Mouse (Mus musculus): ENCODE data around the gene Olfr24. TPM values are rescaled to one million over a fixed set of nuclear protein-coding genes. Genes with fewer than 3 reads are reported as not detected.
"Not testable (repeated sequence)": the region's sequence is repeated elsewhere in the genome, so short reads cannot be mapped to it uniquely, and the experiment has no call there.

Olfr24 gene
- total RNA-seq (2021): not detected
- long read RNA-seq, experiment 1: 0 reads
- long read RNA-seq, experiment 2: 0 reads

- DNase-seq (ENCODE audit: low spot score in 2 of 2): no peak
Measured at GRCm38 (mm10) chr9:18763896-18764295, at the start of gene Olfr24. Gene Olfr24 (minus strand): TSS chr9:18763996.

GRCm38 (mm10) chr9:18785316-18785715 lies 21.5 kb upstream of the Olfr24 start:
- no peak for DNase-seq (ENCODE audit: low spot score in 2 of 2)
- intact Hi-C loops (cut with DNase I): no loop called here

More at GRCm38 (mm10) chr9:18763896-18764295, at the start of gene Olfr24:
- intact Hi-C loops (cut with DNase I): no loop called here

- peak; percentile 13 to 18 for DNase-seq (ENCODE audit: low spot score in 2 of 2)
- intact Hi-C loops (cut with DNase I): no loop called here
Measured at GRCm38 (mm10) chr9:18779476-18779875, 15.7 kb upstream of the Olfr24 start.

- intact Hi-C loops (cut with DNase I): no loop called here
- peak in 1 of 2 experiments; percentile 1 for DNase-seq (ENCODE audit: low spot score in 2 of 2)
Measured at GRCm38 (mm10) chr9:18778981-18779380, 15.2 kb upstream of the Olfr24 start.

- intact Hi-C loops (cut with DNase I): no loop called here
- DNase-seq (ENCODE audit: low spot score in 2 of 2): no peak
Measured at GRCm38 (mm10) chr9:18755595-18755994, 8.2 kb downstream of the Olfr24 start.

GRCm38 (mm10) chr9:18744639-18745038 lies 19.2 kb downstream of the Olfr24 start:
- DNase-seq (ENCODE audit: low spot score in 2 of 2): peak; percentile 27 to 43
- intact Hi-C loops (cut with DNase I): loop anchor here (10.0 kb wide), 1 partner anchor 240 kb away; no protein-coding TSS in a partner anchor

- DNase-seq (ENCODE audit: low spot score in 2 of 2); intact Hi-C loops (cut with DNase I): not testable (repeated sequence)
Measured at GRCm38 (mm10) chr9:18734177-18734576, 29.6 kb downstream of the Olfr24 start.

- DNase-seq (ENCODE audit: low spot score in 2 of 2): no peak
- intact Hi-C loops (cut with DNase I): no loop called here
Measured at GRCm38 (mm10) chr9:18722712-18723099, 41.1 kb downstream of the Olfr24 start.

GRCm38 (mm10) chr9:18721931-18722711 lies 41.7 kb downstream of the Olfr24 start:
- intact Hi-C loops (cut with DNase I): no loop called here
- DNase-seq (ENCODE audit: low spot score in 2 of 2): no peak

- intact Hi-C loops (cut with DNase I): no loop called here
- DNase-seq (ENCODE audit: low spot score in 2 of 2): no peak
Measured at GRCm38 (mm10) chr9:18721011-18721410, 42.8 kb downstream of the Olfr24 start.

- intact Hi-C loops (cut with DNase I): no loop called here
- DNase-seq (ENCODE audit: low spot score in 2 of 2): no peak
Measured at GRCm38 (mm10) chr9:18705628-18706027, 58.2 kb downstream of the Olfr24 start.

Other genes with a start within 250 kb of the Olfr24 start
- gene Muc16, start 89.5 kb downstream of the Olfr24 start, total RNA-seq (2021): not detected
- not detected for gene Olfr828, start 55.5 kb upstream of the Olfr24 start, total RNA-seq (2021)
- gene Olfr829, start 90.9 kb upstream of the Olfr24 start, total RNA-seq (2021): not detected
- not detected for gene Olfr830, start 110.7 kb upstream of the Olfr24 start, total RNA-seq (2021)
- not detected for gene Olfr832, start 173.1 kb upstream of the Olfr24 start, total RNA-seq (2021)
- gene Olfr834, start 224.0 kb upstream of the Olfr24 start, total RNA-seq (2021): not detected